Mouse (Mus musculus) activated CD4-positive, CD25-positive, alpha-beta regulatory T cell, adult 4 months (primary cell): ENCODE data around the gene Noct. TPM values are rescaled to one million over a fixed set of nuclear protein-coding genes. Genes with fewer than 3 reads are reported as not detected.

ENCODE experiments used
- ATAC-seq: one replicate; pipeline ENCODE4 v1.8.0; 2017
- polyA plus RNA-seq, 2 experiments: library from polyadenylated mRNA; unstranded; fragments of 100-300 nt; shearing (Covaris generic); gene quantifications; one replicate each; pipeline ENCODE4 v1.2.1; 2017

The Noct gene
- polyA plus RNA-seq, 2 experiments from 2014 or later: 2.2 to 5.3 TPM

- ATAC-seq: peak; percentile 48
These were observed 53.2 kb downstream of the Noct start for GRCm38 (mm10) chr3:51277201-51278150.

GRCm38 (mm10) chr3:51278433-51278832, 54.2 kb downstream of the Noct start:
- ATAC-seq: no peak

GRCm38 (mm10) chr3:51281727-51282126, 57.5 kb downstream of the Noct start:
- no peak for ATAC-seq

GRCm38 (mm10) chr3:51284375-51284774, 60.1 kb downstream of the Noct start:
- ATAC-seq: no peak

- peak; percentile 63 for ATAC-seq
These were observed 64.9 kb downstream of the Noct start for GRCm38 (mm10) chr3:51288880-51289821.

GRCm38 (mm10) chr3:51294251-51294650, 70.0 kb downstream of the Noct start:
- ATAC-seq: no peak

GRCm38 (mm10) chr3:51295225-51295624, 71.0 kb downstream of the Noct start:
- no peak for ATAC-seq

- ATAC-seq: no peak
These were observed 72.5 kb downstream of the Noct start for GRCm38 (mm10) chr3:51296790-51297189.

Other genes with a start within 250 kb of the Noct start
- 10 to 100 TPM; 41.0 to 54.1 TPM for gene Elf2, start 116.2 kb downstream of the Noct start, polyA plus RNA-seq
- gene Mgarp, start 172.3 kb downstream of the Noct start, polyA plus RNA-seq: 1 to 10 TPM; 1.5 to 6.0 TPM
- 100 to 1,000 TPM; 213 to 287 TPM for gene Ndufc1, start 184.5 kb downstream of the Noct start, polyA plus RNA-seq
- 10 to 100 TPM; 19.8 to 36.4 TPM for gene Naa15, start 190.7 kb downstream of the Noct start, polyA plus RNA-seq